Mouse (Mus musculus) embryonic facial prominence, embryonic 15.5 days (tissue): Measurements from ENCODE around the gene Pspc1. TPM values are rescaled to one million over a fixed set of nuclear protein-coding genes. Genes with fewer than 3 reads are reported as not detected.
A peak's percentile ranks its signal among the peaks of the same experiment; 100 is the strongest.
"Not testable (repeated sequence)": the region's sequence is repeated elsewhere in the genome, so short reads cannot be mapped to it uniquely, and the experiment has no call there.

Experiments used
- ATAC-seq: fragments of 200-750 bp; cut with Nextera tagmentation; 2 replicates; pipeline ENCODE4 v1.8.0; 2017; ENCODE audit warnings: low read depth, moderate TSS enrichment; ENCODE audit not compliant: insufficient number of reproducible peaks, low FRiP score, low TSS enrichment
- H3K27ac ChIP-seq: fragments of 300-500 bp; sonication (generic); replicated peaks from 2 replicates; pipeline ENCODE4 v1.5.1; 2015; ENCODE audit warnings: mild to moderate bottlenecking, inconsistent platforms
- H3K27me3 ChIP-seq: fragments of 300-500 bp; sonication (generic); 2 replicates; pipeline ENCODE4 v1.6.1; 2015; ENCODE audit warnings: inconsistent platforms
- H3K36me3 ChIP-seq: fragments of 300-500 bp; sonication (generic); 2 replicates; pipeline ENCODE4 v1.6.1; 2015; ENCODE audit warnings: mild to moderate bottlenecking, inconsistent platforms
- H3K4me1 ChIP-seq: fragments of 300-500 bp; sonication (generic); 2 replicates; pipeline ENCODE4 v1.6.1; 2015; ENCODE audit warnings: inconsistent platforms
- H3K4me2 ChIP-seq: fragments of 300-500 bp; sonication (generic); replicated peaks from 2 replicates; pipeline ENCODE4 v1.6.1; 2015; ENCODE audit warnings: mild to moderate bottlenecking, inconsistent platforms
- H3K4me3 ChIP-seq: fragments of 300-500 bp; sonication (generic); replicated peaks from 2 replicates; pipeline ENCODE4 v1.5.1; 2015; ENCODE audit warnings: mild to moderate bottlenecking, inconsistent platforms
- H3K9ac ChIP-seq: fragments of 300-500 bp; sonication (generic); 2 replicates; pipeline ENCODE4 v1.6.1; 2015; ENCODE audit warnings: inconsistent platforms
- H3K9me3 ChIP-seq: fragments of 300-500 bp; sonication (generic); replicated peaks from 2 replicates; pipeline ENCODE4 v1.6.1; 2016; ENCODE audit warnings: inconsistent platforms
- WGBS: fragments of 180-500 bp; shearing (Covaris S2); methylation state at CpG from one replicate; pipeline ENCODE4 v1.1.7; 2015; 5-methylcytosine and 5-hydroxymethylcytosine counted together
- polyA plus RNA-seq: library from polyadenylated mRNA; unstranded; fragments of >200 nt; fragmentation: Nextera tagmentation; extraction: Ambion mirVana; gene quantifications from 2 replicates; pipeline ENCODE4 v1.2.1, GENCODE M21; 2015

Pspc1 gene
- polyA plus RNA-seq, result 23.1 and 24.8 TPM in 2 replicates

DNA sequence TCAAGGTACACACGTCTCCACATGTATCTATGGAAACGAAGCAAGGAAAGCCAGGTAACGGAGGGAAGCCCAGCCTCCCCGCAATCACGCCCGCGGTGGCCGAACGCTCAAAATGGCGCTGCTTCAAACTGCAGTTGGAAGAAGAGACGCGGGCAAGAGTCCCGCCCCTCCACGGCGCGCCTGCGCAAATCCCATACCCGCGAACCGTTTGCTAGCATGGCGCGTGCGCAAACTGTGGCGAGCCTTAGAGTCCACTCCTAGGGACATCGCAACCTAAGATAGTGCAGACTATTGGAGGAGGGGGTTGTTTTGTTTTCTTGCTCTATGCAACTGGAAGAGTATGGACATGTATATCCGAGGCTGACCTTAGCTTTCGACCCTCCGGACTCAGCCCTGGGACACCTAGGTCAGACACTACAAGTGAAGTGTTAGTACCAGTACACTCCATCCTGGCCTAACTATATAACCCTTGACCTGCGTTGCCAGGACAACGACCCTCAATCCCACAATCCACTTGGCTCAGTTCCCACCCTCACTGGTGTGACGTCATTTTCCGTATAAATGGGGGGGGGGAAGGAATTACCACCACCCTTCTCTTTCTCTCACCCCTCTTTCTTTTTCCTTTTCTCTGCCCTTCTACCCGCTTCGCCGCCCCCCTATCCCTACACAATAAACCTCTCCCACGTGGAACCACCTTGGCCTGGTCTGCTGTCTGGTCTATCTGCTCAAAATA lies at the start of gene Pspc1:
Gene Pspc1, minus strand, starts transcription at position 117 of the 733 bp plus-strand sequence.
- H3K27me3 ChIP-seq, result no peaks in the 10 kb centered on the region
- ATAC-seq, result peak; percentile 97
- WGBS, result under 1% methylated on average over 36 of the region's 36 CpGs

DNA sequence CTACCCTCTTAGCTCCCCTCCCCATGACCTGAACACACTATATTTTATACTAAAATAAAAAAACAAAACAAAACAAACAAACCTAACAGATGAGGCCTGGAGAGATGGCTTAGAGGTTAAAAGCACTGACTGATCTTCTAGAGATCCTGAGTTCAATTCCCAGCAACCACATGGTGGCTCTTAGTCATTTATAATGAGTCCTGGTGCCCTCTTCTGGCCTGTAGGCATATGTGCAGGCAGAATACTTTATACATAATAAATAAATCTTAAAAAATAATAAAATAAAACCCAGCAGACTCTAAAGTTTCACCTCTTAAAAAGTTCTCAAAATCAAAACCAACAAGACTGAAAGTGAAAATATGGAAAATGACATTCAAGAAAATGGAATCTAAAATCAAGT lies 46.4 kb upstream of the Pspc1 start:
- Histone ChIP-seq H3K9me3 (no peaks in the 10 kb centered on the region), H3K9ac (no peak overlapping the region), H3K4me2 (no peak overlapping the region), H3K36me3 (no peaks in the 10 kb centered on the region), H3K4me3 (no peak overlapping the region), H3K27me3 (no peaks in the 10 kb centered on the region), H3K27ac (no peak overlapping the region), H3K4me1 (no peaks in the 10 kb centered on the region)
- no peak for ATAC-seq

More for the DNA sequence above, at the start of gene Pspc1:
- peak within 1 kb of the TSS; percentile 82 for H3K9ac ChIP-seq
- peak within 1 kb of the TSS; percentile 96 for H3K4me3 ChIP-seq
- H3K4me2 ChIP-seq, result peak within 1 kb of the TSS; percentile 72
- peaks cover 18% of the 10 kb centered on the region for H3K4me1 ChIP-seq
- no peaks in the 10 kb centered on the region for H3K9me3 ChIP-seq
- no peaks in the 10 kb centered on the region for H3K36me3 ChIP-seq
- peak within 1 kb of the TSS; percentile 96 for H3K27ac ChIP-seq

DNA sequence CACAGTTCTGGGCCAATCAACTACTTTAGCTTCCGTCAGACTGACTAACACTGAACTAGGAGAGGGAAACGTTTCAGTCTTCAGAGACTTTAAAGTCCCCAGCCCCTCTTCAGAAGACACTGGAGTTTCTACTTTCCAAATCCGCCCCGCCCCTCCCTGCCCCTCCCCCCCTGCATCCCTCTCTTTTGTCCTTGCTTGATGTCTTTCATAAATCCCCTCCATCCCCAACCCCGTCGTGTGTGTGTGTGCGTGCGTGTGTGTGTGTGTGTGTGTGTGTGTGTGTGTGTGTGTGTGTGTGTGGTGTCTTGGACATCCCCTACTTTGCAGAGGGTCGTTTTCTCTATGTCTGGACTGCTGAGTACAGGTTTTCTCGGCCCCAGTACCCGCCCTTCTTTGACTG lies 39.5 kb upstream of the Pspc1 start:
- Histone ChIP-seq H3K4me3 (no peak overlapping the region), H3K27me3 (no peaks in the 10 kb centered on the region), H3K36me3 (no peaks in the 10 kb centered on the region), H3K4me2 (peak overlapping the region; percentile 30), H3K9me3 (no peaks in the 10 kb centered on the region), H3K9ac (no peak overlapping the region), H3K4me1 (peaks cover 6% of the 10 kb centered on the region; the same call in 1 of the 2 replicates), H3K27ac (peak overlapping the region; percentile 51)
- 5% methylated on average over 11 of the region's 11 CpGs for WGBS
- ATAC-seq, result no peak

DNA sequence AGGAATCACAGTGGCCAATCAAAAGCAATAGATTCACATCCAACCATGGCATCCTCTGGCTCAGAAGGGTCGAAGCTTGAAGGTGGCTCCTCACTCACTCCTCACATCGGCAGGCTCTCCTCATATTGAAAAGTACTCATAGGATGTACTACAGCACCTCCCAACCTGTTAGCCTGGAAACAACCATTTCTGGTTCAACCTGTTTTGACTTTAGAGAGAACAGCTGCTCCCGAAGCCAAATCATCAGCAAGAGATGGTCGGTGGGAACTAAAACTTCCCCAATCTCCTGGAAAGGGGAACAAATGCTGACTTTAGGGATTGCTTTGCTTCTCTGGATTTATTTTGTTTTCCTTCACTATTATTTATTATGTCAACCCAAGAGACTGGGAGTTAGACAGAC lies 39.0 kb upstream of the Pspc1 start:
- no peak overlapping the region for H3K4me3 ChIP-seq
- peaks cover 6% of the 10 kb centered on the region; the same call in 1 of the 2 replicates for H3K4me1 ChIP-seq
- no peak overlapping the region for H3K9ac ChIP-seq
- H3K27me3 ChIP-seq, result no peaks in the 10 kb centered on the region
- no peaks in the 10 kb centered on the region for H3K9me3 ChIP-seq
- peak overlapping the region; percentile 30 for H3K4me2 ChIP-seq
- 53% methylated on average over 4 of the region's 4 CpGs for WGBS
- H3K27ac ChIP-seq, result peak overlapping the region; percentile 51
- no peaks in the 10 kb centered on the region for H3K36me3 ChIP-seq
- ATAC-seq, result no peak

DNA sequence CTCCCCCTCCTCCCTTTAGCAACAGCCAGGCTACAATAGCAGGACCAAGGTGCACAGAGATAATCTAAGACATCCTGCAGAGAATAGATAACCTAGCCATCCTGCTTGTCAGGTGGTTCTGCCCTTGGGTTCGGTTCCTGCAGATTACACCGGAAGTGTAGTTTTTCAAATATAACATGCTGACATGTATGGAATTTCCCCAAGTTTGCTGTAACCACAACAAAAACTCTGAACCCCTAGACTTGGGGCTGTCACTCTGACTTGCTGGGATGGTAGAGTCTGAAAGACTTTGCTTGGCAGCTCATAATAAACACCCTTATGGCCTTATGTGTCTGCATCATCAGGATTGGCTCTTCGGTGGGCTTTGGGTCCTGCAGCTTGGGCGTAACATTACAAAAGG lies 38.4 kb upstream of the Pspc1 start:
- WGBS, result 81% methylated on average over 4 of the region's 4 CpGs
- no peak overlapping the region for H3K9ac ChIP-seq
- H3K4me3 ChIP-seq, result no peak overlapping the region

DNA sequence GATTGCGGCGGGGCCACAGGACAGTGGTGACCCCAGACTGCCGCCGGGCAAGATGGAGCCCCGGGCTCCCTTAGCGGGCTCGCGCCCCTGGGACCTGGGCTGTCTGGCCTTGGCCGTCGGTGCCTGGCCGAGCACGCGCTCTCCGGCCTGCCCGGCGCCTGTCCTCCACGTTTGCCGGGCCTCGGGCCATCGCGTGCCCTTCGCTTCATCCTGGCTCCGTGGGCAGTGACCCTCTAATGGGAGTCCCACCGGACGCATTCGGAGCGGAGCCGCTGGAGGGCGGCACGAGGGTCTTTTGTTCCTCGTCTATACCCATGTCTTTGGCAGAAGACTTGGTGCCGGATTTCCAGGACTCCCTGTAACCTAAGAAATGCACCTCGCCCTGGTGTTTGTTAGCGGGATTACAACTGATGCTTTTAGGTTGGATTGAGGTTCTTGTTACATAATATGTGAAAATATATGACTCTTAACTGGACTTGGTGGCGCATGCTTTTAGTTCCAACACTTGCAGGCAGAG lies 34.5 kb upstream of the Pspc1 start:
- WGBS, result 1% methylated on average over 34 of the region's 35 CpGs
- Histone ChIP-seq H3K9ac (peak overlapping the region; percentile 57), H3K4me2 (peak overlapping the region; percentile 65), H3K36me3 (0 out of 2 replicates have a peak, but pooled peaks cover 5% of the 10 kb centered on the region), H3K27me3 (no peaks in the 10 kb centered on the region), H3K4me3 (peak overlapping the region; percentile 66), H3K27ac (peak overlapping the region; percentile 93), H3K4me1 (peaks cover 9% of the 10 kb centered on the region; the same call in 1 of the 2 replicates), H3K9me3 (no peaks in the 10 kb centered on the region)
- ATAC-seq, result peak; percentile 27

More for the DNA sequence above, 38.4 kb upstream of the Pspc1 start:
- no peaks in the 10 kb centered on the region for H3K27me3 ChIP-seq
- H3K4me1 ChIP-seq, result peaks cover 6% of the 10 kb centered on the region; the same call in 1 of the 2 replicates
- ATAC-seq, result no peak
- H3K36me3 ChIP-seq, result no peaks in the 10 kb centered on the region
- no peak overlapping the region for H3K4me2 ChIP-seq
- H3K27ac ChIP-seq, result no peak overlapping the region; the same call in 1 of the 2 replicates
- H3K9me3 ChIP-seq, result no peaks in the 10 kb centered on the region

DNA sequence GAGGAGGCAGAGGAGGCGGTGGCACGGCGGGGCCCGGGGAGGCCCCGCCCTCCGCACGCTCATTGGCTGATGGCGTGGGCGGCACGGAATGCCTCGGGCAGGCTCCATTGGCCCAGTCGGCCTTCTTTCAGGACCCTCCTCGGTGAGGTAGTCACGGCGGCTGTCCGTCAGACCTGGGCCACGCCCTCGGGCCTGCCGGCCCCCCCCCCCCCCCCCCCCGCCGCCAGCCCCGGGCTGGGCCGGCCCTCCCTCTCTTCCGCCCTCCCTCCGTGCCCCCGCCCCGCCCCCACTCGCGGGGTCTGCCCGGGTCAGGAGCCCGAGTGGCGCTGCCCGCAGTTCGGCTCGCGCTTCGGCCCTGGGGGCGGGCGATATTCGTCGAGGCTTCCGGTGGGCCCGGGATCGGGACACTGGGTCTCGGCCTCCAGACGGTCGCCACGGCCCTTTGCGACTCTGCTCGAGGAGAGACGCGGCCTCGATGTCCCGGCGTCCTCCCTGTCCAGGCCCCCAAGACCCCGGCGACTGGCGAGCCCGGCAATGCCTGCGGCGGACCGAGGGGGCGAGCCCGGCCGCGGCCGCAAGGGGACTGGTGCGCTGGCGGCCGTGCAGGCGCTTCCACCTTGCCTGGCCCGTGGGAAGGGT lies 33.7 kb upstream of the Pspc1 start, which contains the start of gene Zmym5:
Gene Zmym5, minus strand, starts transcription at position 16 of the 639 bp plus-strand sequence.
- not testable (repeated sequence) for H3K27me3 ChIP-seq, H3K36me3 ChIP-seq, H3K9me3 ChIP-seq, H3K4me1 ChIP-seq
- H3K4me2 ChIP-seq, result peak within 1 kb of the TSS; percentile 65
- ATAC-seq, result peak; percentile 98
- peak within 1 kb of the TSS; percentile 93 for H3K27ac ChIP-seq
- 0% methylated on average over 29 of the region's 72 CpGs for WGBS
- peak within 1 kb of the TSS; percentile 60 for H3K9ac ChIP-seq
- H3K4me3 ChIP-seq, result peak within 1 kb of the TSS; percentile 66

DNA sequence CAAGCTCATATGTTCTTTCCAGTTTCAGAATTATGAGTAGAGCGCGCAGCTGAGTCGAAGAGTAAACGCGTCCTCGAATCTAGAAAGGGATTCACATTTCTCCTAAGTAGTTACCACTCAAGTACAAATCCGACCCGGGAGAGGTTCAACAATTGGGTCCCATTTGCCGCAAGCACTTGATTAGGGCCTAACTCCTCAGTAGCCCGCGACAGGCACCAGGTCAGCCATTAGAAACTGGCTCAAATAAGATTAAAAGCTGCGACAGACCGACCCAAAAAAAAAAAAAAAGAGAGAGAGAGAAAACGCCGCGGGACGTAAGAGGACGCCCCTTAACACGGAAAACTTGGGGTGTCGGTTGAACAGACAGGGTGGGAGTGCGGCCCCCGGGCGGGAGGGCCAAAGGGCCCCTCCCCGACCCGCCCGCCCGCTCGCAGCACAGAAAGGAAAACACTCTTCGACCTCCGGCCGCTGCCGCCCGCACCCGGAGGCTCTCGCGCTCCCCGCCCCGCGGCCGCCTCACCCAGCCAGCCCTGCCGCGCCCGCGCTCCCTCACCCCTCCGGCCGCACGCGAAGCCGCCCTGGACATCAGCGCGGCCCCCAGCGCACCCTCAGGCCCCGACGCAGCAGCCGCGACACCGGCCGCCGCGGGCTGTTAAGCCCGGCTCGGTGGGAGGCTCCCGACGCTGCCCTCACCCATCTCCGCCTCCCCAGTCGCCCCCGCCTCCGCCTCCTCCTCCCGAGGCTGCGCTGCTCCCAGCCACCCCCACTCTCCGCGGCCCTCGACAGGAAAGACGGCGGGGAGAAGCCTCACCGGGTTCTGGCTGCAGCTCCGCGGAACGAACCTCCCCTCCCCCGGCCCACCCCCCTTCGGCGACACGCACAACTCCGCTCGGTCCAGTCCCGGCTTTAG lies 32.9 kb upstream of the Pspc1 start:
- H3K4me3 ChIP-seq, result peak overlapping the region; percentile 65
- not testable (repeated sequence) for H3K36me3 ChIP-seq, ATAC-seq, H3K27me3 ChIP-seq, H3K9me3 ChIP-seq, H3K4me1 ChIP-seq
- H3K4me2 ChIP-seq, result peak overlapping the region; percentile 51
- WGBS, result under 1% methylated on average over 24 of the region's 86 CpGs
- H3K9ac ChIP-seq, result peak overlapping the region; percentile 60
- H3K27ac ChIP-seq, result peak overlapping the region; percentile 91

DNA sequence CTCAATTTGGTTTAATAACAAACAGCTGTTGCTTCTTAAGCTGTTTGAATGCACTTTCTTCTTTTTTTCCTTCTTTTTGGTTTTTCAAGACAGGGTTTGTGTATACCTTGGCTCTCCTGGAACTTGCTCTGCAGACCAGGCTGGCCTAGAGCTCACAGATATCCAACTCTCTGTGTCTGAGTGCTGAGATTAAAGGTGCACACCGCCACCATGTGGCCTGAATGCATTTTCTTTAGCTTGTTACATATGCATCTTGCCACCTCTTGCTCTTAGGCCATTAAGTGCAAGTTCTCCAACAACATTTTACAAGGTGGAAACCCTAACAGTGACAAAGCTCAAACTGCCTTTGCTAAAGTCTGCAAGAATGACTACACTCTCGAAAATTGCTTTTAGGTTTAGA lies 15.1 kb upstream of the Pspc1 start:
- no peaks in the 10 kb centered on the region for H3K27me3 ChIP-seq
- 50% methylated on average over 2 of the region's 2 CpGs for WGBS
- peaks cover 53% of the 10 kb centered on the region for H3K36me3 ChIP-seq
- ATAC-seq, result no peak
- H3K4me1 ChIP-seq, result no peaks in the 10 kb centered on the region
- no peak overlapping the region for H3K27ac ChIP-seq
- no peak overlapping the region for H3K4me2 ChIP-seq
- no peak overlapping the region for H3K9ac ChIP-seq
- H3K4me3 ChIP-seq, result no peak overlapping the region
- H3K9me3 ChIP-seq, result no peaks in the 10 kb centered on the region

DNA sequence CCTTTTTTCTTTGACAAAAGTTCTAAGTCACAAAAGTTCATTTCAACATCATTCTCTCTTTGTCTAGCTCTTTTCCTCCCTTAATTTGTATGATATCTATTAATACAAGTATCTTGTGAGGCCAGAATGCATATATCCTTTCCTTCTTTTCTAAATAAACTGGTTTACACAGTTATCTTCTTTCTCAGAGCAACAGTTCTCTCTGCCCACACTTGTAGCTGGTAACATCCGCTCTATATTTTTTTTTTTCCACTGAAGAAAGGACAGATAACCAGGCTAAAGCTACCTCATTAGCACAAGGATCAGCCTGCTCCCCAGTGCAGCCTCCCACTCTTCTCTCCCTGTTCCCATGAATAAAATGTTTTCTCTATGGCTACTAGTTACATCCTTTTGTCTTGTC lies 6.5 kb upstream of the Pspc1 start:
- 71% methylated on average over 1 of the region's 1 CpGs for WGBS
- Histone ChIP-seq H3K36me3 (no peaks in the 10 kb centered on the region), H3K9ac (no peak overlapping the region), H3K27me3 (no peaks in the 10 kb centered on the region), H3K27ac (no peak overlapping the region), H3K4me3 (no peak overlapping the region), H3K9me3 (no peaks in the 10 kb centered on the region), H3K4me2 (no peak overlapping the region), H3K4me1 (no peaks in the 10 kb centered on the region)
- no peak for ATAC-seq

DNA sequence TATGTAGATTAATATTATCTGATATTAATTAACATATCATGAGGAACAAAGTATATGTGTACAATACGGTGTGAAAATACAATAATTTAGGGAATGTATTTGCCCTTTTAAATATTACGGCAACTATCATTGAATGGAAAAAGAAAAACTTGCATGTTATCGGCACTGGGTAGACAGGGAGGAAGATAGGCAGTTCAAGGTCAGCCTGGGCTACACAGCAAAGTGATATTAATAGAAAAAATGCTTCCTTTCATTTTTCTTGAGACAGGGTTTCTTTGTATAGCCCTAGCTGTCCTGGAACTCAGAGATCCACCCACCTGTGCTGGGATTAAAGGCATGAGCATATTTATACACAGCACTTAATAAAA lies 801 bp upstream of the Pspc1 start:
- no peaks in the 10 kb centered on the region for H3K36me3 ChIP-seq
- H3K27ac ChIP-seq, result peak overlapping the region; percentile 96
- no peaks in the 10 kb centered on the region for H3K27me3 ChIP-seq
- H3K4me1 ChIP-seq, result peaks cover 18% of the 10 kb centered on the region
- peak overlapping the region; percentile 96 for H3K4me3 ChIP-seq
- H3K9me3 ChIP-seq, result no peaks in the 10 kb centered on the region
- H3K4me2 ChIP-seq, result peak overlapping the region; percentile 72
- 44% methylated on average over 3 of the region's 3 CpGs for WGBS
- H3K9ac ChIP-seq, result no peak overlapping the region
- no peak for ATAC-seq
